Mouse (Mus musculus) embryonic facial prominence, embryonic 12.5 days (tissue): ENCODE measurements around the gene Gipc2. TPM values are rescaled to one million over a fixed set of nuclear protein-coding genes. Genes with fewer than 3 reads are reported as not detected.

Experiments
- ATAC-seq: fragments of 200-750 bp; cut with Nextera tagmentation; 2 replicates; pipeline ENCODE4 v1.8.0; 2017; ENCODE audit not compliant: insufficient number of reproducible peaks, insufficient read depth, low FRiP score, low TSS enrichment
- H3K27ac ChIP-seq: fragments of 300-500 bp; sonication (generic); 2 replicates; pipeline ENCODE4 v1.5.1; 2016; ENCODE audit warnings: mild to moderate bottlenecking
- H3K27me3 ChIP-seq: fragments of 300-500 bp; sonication (generic); 2 replicates; pipeline ENCODE4 v1.6.1; 2016; ENCODE audit warnings: mild to moderate bottlenecking, moderate library complexity
- H3K36me3 ChIP-seq: fragments of 300-500 bp; sonication (generic); 2 replicates; pipeline ENCODE4 v1.6.1; 2016; ENCODE audit warnings: mild to moderate bottlenecking
- H3K4me1 ChIP-seq: fragments of 300-500 bp; sonication (generic); 2 replicates; pipeline ENCODE4 v1.6.1; 2016
- H3K4me2 ChIP-seq: fragments of 300-500 bp; sonication (generic); replicated peaks from 2 replicates; pipeline ENCODE4 v1.6.1; 2016; ENCODE audit warnings: mild to moderate bottlenecking, moderate library complexity
- H3K4me3 ChIP-seq: fragments of 300-500 bp; sonication (generic); 2 replicates; pipeline ENCODE4 v1.5.1; 2016; ENCODE audit warnings: mild to moderate bottlenecking
- H3K9ac ChIP-seq: fragments of 300-500 bp; sonication (generic); 2 replicates; pipeline ENCODE4 v1.6.1; 2016; ENCODE audit warnings: mild to moderate bottlenecking, moderate library complexity
- H3K9me3 ChIP-seq: fragments of 300-500 bp; sonication (generic); 2 replicates; pipeline ENCODE4 v1.6.1; 2016; ENCODE audit warnings: mild to moderate bottlenecking, moderate library complexity
- WGBS: fragments of 180-500 bp; shearing (Covaris S2); methylation state at CpG from one replicate; pipeline ENCODE4 v1.1.7; 2016; 5-methylcytosine and 5-hydroxymethylcytosine counted together
- polyA plus RNA-seq: library from polyadenylated mRNA; unstranded; fragments of >200 nt; fragmentation: Nextera tagmentation; extraction: Ambion mirVana; gene quantifications from 2 replicates; pipeline ENCODE4 v1.2.1, GENCODE M21; 2016

The Gipc2 gene
- polyA plus RNA-seq, 1 experiment from 2014 or later: 2.4 TPM

GRCm38 (mm10) chr3:152062806-152063205 lies 103.2 kb downstream of the Gipc2 start:
- 0 out of 2 replicates have a peak, but pooled peaks cover 4% of the 10 kb centered on the region for H3K27me3 ChIP-seq
- ATAC-seq: no peak
- H3K27ac ChIP-seq: no peak overlapping the region
- 67% methylated on average over 3 of the region's 3 CpGs for WGBS
- H3K4me3 ChIP-seq: no peak overlapping the region
- no peaks in the 10 kb centered on the region for H3K9me3 ChIP-seq
- H3K9ac ChIP-seq: no peak overlapping the region
- 0 out of 2 replicates have a peak, but pooled peaks cover 6% of the 10 kb centered on the region for H3K4me1 ChIP-seq
- no peaks in the 10 kb centered on the region for H3K36me3 ChIP-seq
- H3K4me2 ChIP-seq: no peak overlapping the region

DNA sequence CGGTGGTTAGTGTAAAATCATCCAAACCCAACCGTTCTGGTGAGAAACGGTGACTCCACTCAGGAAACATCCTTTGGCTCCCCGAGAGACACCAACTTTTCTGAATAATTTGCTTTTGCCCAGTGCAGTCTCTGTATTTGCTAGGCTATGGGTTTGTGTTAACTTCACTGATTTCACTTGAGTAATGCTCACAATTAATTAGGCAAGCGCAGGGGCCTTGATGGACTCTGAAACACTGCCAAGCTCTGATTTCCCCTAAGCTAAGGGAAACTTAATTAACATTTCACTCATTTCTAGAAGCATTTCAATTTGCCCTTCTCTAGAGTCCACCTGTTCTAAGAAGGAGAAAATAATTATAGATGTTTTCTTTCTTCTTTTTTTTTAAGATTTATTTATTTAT lies 104.9 kb downstream of the Gipc2 start:
- ATAC-seq: no peak
- Histone ChIP-seq H3K9ac (no peak overlapping the region), H3K36me3 (no peaks in the 10 kb centered on the region), H3K27ac (no peak overlapping the region), H3K4me3 (no peak overlapping the region), H3K9me3 (no peaks in the 10 kb centered on the region), H3K4me2 (no peak overlapping the region), H3K27me3 (0 out of 2 replicates have a peak, but pooled peaks cover 4% of the 10 kb centered on the region), H3K4me1 (no peaks in the 10 kb centered on the region)
- WGBS: 93% methylated on average over 5 of the region's 5 CpGs

- H3K36me3 ChIP-seq: no peaks in the 10 kb centered on the region
- H3K9ac ChIP-seq: no peak overlapping the region
- no peaks in the 10 kb centered on the region for H3K9me3 ChIP-seq
- H3K27ac ChIP-seq: no peak overlapping the region
- no peaks in the 10 kb centered on the region for H3K4me1 ChIP-seq
- H3K4me3 ChIP-seq: no peak overlapping the region
- 80% methylated on average over 2 of the region's 2 CpGs for WGBS
- H3K27me3 ChIP-seq: no peaks in the 10 kb centered on the region
- H3K4me2 ChIP-seq: no peak overlapping the region
- no peak for ATAC-seq
These were observed 107.8 kb downstream of the Gipc2 start for GRCm38 (mm10) chr3:152058235-152058634.

DNA sequence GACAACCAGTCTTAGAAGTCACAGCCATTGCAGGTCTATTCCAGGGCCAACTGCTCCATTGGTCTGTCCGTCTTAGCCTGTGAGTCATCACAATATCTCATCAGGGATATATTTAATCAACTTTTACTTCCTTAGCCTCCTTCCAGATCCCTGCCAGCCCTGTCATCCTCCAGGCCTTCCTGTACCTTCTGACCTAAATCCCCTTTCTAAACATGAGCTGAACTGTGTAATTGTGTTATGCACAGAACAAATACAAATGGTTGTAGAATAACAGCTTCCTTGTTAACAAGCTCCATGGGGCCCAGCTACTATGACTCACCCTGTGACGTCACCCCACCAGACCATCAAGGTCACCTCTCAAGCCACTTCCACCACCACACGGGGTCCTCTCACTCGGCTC lies 111.8 kb downstream of the Gipc2 start:
- Histone ChIP-seq H3K9ac (no peak overlapping the region), H3K27me3 (no peaks in the 10 kb centered on the region), H3K9me3 (no peaks in the 10 kb centered on the region), H3K4me3 (no peak overlapping the region), H3K27ac (no peak overlapping the region), H3K36me3 (no peaks in the 10 kb centered on the region), H3K4me1 (no peaks in the 10 kb centered on the region), H3K4me2 (no peak overlapping the region)
- ATAC-seq: no peak
- 50% methylated on average over 4 of the region's 4 CpGs for WGBS

GRCm38 (mm10) chr3:152051959-152052358 lies 114.1 kb downstream of the Gipc2 start:
- Histone ChIP-seq H3K4me1 (no peaks in the 10 kb centered on the region), H3K36me3 (no peaks in the 10 kb centered on the region), H3K9ac (no peak overlapping the region), H3K9me3 (no peaks in the 10 kb centered on the region), H3K27ac (no peak overlapping the region), H3K4me2 (no peak overlapping the region), H3K27me3 (no peaks in the 10 kb centered on the region), H3K4me3 (no peak overlapping the region)
- no peak for ATAC-seq
- WGBS: 93% methylated on average over 2 of the region's 2 CpGs

DNA sequence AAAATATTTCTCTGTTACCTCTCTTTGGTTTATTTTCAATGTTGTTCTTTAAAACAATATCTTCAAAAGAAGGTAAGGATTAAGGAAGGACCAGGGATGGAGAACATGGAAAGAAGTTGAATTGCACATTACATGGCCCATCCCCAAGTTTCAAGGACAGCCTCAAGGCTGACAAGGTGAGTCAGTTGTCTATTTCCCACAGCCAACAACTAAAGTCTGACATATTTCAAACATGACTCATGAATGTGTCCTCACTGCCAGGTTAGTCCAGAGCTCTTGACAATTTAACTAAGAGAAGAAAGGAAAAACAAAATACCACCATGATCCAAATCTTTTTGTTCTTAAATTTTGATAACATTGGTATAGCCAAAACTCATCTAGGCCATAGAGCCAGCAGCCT lies 118.1 kb downstream of the Gipc2 start:
- no peaks in the 10 kb centered on the region for H3K4me1 ChIP-seq
- no peaks in the 10 kb centered on the region for H3K9me3 ChIP-seq
- H3K27ac ChIP-seq: no peak overlapping the region
- no peaks in the 10 kb centered on the region for H3K36me3 ChIP-seq
- ATAC-seq: no peak
- H3K4me3 ChIP-seq: no peak overlapping the region
- H3K4me2 ChIP-seq: no peak overlapping the region
- no peak overlapping the region for H3K9ac ChIP-seq
- no peaks in the 10 kb centered on the region for H3K27me3 ChIP-seq

DNA sequence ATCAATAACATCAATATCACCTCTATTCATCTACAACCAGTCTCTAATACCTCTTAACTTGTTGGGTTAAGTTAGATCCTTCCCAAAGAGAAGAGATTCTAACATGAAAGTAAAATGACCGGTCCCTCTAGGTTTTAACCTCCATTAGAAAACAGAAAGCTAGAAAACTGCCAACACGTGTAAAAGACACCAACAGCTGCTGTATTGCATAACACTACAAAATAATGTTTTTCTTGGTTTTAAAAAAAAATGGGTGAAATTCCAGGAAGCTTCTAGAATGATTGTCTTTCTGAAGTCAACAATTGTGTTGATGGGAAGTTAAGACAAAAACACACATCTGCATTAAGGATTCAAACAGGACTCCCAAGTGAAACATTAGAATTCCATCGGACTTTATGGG lies 119.1 kb downstream of the Gipc2 start:
- Histone ChIP-seq H3K4me1 (no peaks in the 10 kb centered on the region), H3K4me2 (no peak overlapping the region), H3K36me3 (no peaks in the 10 kb centered on the region), H3K9ac (no peak overlapping the region), H3K27ac (no peak overlapping the region), H3K9me3 (no peaks in the 10 kb centered on the region), H3K27me3 (no peaks in the 10 kb centered on the region), H3K4me3 (no peak overlapping the region)
- no peak for ATAC-seq
- WGBS: 90% methylated on average over 3 of the region's 3 CpGs

Other genes starting within 250 kb of the Gipc2 start
- 29.4 and 33.0 TPM in 2 replicates for gene Dnajb4, start 44.1 kb upstream of the Gipc2 start, polyA plus RNA-seq
- 367 and 370 TPM in 2 replicates for gene Fubp1, start 44.2 kb upstream of the Gipc2 start, polyA plus RNA-seq
- 10.1 and 13.1 TPM in 2 replicates for gene Nexn, start 100.1 kb upstream of the Gipc2 start, polyA plus RNA-seq
- gene Miga1, start 174.2 kb upstream of the Gipc2 start, polyA plus RNA-seq: 24.7 and 24.8 TPM in 2 replicates
- 51.1 and 56.7 TPM in 2 replicates for gene Usp33, start 180.2 kb upstream of the Gipc2 start, polyA plus RNA-seq
- gene Zzz3, start 229.2 kb upstream of the Gipc2 start, polyA plus RNA-seq: 55.9 and 58.4 TPM in 2 replicates